Mouse (Mus musculus): ENCODE data around the gene Olfr180. TPM values are rescaled to one million over a fixed set of nuclear protein-coding genes. Genes with fewer than 3 reads are reported as not detected.

The Olfr180 gene
- not detected for polyA plus RNA-seq (2014; fragmentation: Illumina TruSeq; extraction: RNeasy Lipid Tissue Mini Kit (QIAGEN cat#74804); ENCODE audit: low read depth, low replicate concordance)

DNA sequence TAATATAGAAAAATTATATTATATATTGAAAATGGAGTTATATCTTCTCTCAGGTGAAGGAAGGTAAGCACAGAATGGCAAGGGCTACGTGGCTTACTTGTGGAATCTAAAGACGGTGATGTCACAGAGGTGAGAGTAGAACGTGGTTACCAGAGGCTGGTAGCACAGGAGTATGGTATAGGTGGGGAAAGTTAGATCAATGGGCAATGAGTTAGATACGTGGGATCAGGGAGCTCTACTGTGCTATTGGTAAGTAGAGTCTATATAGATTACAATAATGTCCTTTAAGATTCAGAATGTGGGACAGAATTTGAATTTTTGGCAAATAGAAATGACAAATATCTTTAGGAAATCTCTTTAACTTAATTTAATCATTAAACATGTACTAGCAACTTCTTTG is at the start of gene Olfr180:
Gene Olfr180 (minus strand): TSS at position 101 of the 400 bp plus-strand sequence.

DNA sequence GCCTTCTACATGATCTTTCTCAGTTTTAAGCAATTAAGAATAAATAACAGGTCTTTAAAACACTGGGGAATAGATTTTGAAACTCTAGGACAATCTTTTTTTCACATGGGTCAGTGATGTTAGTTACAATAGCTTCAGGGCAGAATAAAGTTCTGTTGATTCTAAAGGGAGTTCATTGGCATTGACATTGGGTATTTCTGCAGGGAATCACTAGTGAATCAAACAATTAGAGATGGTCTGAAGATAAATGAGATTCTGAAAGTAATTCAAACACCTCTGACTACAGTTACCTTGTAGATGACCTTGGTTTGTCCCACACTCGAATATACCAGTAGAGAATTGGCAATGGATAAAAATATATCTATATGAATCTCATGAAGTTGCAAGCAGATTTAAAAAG is 537 bp downstream of the Olfr180 start, which contains the start of gene Olfr181:
Gene Olfr181 (minus strand): TSS at position 101 of the 400 bp plus-strand sequence.

DNA sequence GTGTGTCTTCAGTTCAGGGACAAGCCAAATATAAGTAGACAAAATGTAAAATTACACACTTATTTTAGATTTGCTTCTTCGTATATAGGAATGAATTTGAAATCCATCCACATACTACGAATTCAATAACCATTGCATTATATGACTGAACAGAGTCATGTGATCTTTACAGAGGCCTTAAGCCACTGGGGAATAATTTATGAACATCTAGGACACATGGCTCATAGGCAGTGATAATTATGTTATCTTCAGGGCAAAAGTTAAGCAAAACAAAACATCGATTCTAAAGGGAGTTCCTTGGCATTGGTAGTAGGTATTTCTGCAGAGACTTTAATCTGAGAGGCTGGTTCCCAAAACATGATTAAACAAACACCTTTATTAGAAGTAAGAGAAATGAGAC is 37.2 kb downstream of the Olfr180 start, which contains the start of gene Olfr178:
Gene Olfr178 (minus strand): TSS at position 101 of the 400 bp plus-strand sequence.

DNA sequence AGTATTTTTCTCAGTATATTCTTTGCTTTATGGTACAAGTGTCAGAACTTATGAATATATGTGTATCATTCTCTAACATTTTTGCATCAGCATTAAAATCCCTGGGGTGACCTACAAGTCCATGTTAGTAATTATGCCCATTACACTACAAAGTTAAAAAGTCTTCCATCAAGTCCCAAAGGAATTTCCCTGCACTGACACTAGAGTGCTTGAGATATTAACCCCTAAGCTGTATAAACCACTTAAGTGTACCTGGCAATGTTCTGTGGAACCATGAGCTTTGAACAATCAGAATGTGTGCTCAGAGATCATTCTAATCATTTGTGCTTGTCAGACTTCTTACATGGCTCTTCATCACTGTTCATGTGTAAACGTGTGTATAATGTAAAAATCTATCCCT is 54.5 kb downstream of the Olfr180 start, which contains the start of gene Olfr177:
Gene Olfr177 (minus strand): TSS at position 101 of the 400 bp plus-strand sequence.

Other genes with a start within 250 kb of the Olfr180 start
- not detected for gene Gpr15, start 210.3 kb downstream of the Olfr180 start, polyA plus RNA-seq (2014; fragmentation: Illumina TruSeq; extraction: RNeasy Lipid Tissue Mini Kit (QIAGEN cat#74804); ENCODE audit: low read depth, low replicate concordance)
- 79.7 TPM for gene Cldnd1, start 201.5 kb downstream of the Olfr180 start, polyA plus RNA-seq (2014; fragmentation: Illumina TruSeq; extraction: RNeasy Lipid Tissue Mini Kit (QIAGEN cat#74804); ENCODE audit: low read depth, low replicate concordance)
- gene Olfr172, start 166.2 kb downstream of the Olfr180 start, polyA plus RNA-seq (2014; fragmentation: Illumina TruSeq; extraction: RNeasy Lipid Tissue Mini Kit (QIAGEN cat#74804); ENCODE audit: low read depth, low replicate concordance): not detected
- gene Olfr173, start 129.1 kb downstream of the Olfr180 start, polyA plus RNA-seq (2014; fragmentation: Illumina TruSeq; extraction: RNeasy Lipid Tissue Mini Kit (QIAGEN cat#74804); ENCODE audit: low read depth, low replicate concordance): not detected
- not detected for gene Olfr175-ps1, start 102.6 kb downstream of the Olfr180 start, polyA plus RNA-seq (2014; fragmentation: Illumina TruSeq; extraction: RNeasy Lipid Tissue Mini Kit (QIAGEN cat#74804); ENCODE audit: low read depth, low replicate concordance)
- gene Olfr177, start 54.6 kb downstream of the Olfr180 start, polyA plus RNA-seq (2014; fragmentation: Illumina TruSeq; extraction: RNeasy Lipid Tissue Mini Kit (QIAGEN cat#74804); ENCODE audit: low read depth, low replicate concordance): not detected
- gene Olfr178, start 37.3 kb downstream of the Olfr180 start, polyA plus RNA-seq (2014; fragmentation: Illumina TruSeq; extraction: RNeasy Lipid Tissue Mini Kit (QIAGEN cat#74804); ENCODE audit: low read depth, low replicate concordance): not detected
- gene Olfr181, start 637 bp downstream of the Olfr180 start, polyA plus RNA-seq (2014; fragmentation: Illumina TruSeq; extraction: RNeasy Lipid Tissue Mini Kit (QIAGEN cat#74804); ENCODE audit: low read depth, low replicate concordance): not detected
- not detected for gene Olfr183, start 66.0 kb upstream of the Olfr180 start, polyA plus RNA-seq (2014; fragmentation: Illumina TruSeq; extraction: RNeasy Lipid Tissue Mini Kit (QIAGEN cat#74804); ENCODE audit: low read depth, low replicate concordance)
- gene Olfr186, start 100.9 kb upstream of the Olfr180 start, polyA plus RNA-seq (2014; fragmentation: Illumina TruSeq; extraction: RNeasy Lipid Tissue Mini Kit (QIAGEN cat#74804); ENCODE audit: low read depth, low replicate concordance): not detected
- gene Olfr187, start 110.4 kb upstream of the Olfr180 start, polyA plus RNA-seq (2014; fragmentation: Illumina TruSeq; extraction: RNeasy Lipid Tissue Mini Kit (QIAGEN cat#74804); ENCODE audit: low read depth, low replicate concordance): not detected
- gene Olfr190, start 148.6 kb upstream of the Olfr180 start, polyA plus RNA-seq (2014; fragmentation: Illumina TruSeq; extraction: RNeasy Lipid Tissue Mini Kit (QIAGEN cat#74804); ENCODE audit: low read depth, low replicate concordance): not detected
- gene Olfr191, start 160.4 kb upstream of the Olfr180 start, polyA plus RNA-seq (2014; fragmentation: Illumina TruSeq; extraction: RNeasy Lipid Tissue Mini Kit (QIAGEN cat#74804); ENCODE audit: low read depth, low replicate concordance): not detected
- not detected for gene Olfr193, start 182.5 kb upstream of the Olfr180 start, polyA plus RNA-seq (2014; fragmentation: Illumina TruSeq; extraction: RNeasy Lipid Tissue Mini Kit (QIAGEN cat#74804); ENCODE audit: low read depth, low replicate concordance)
- gene Olfr194, start 191.7 kb upstream of the Olfr180 start, polyA plus RNA-seq (2014; fragmentation: Illumina TruSeq; extraction: RNeasy Lipid Tissue Mini Kit (QIAGEN cat#74804); ENCODE audit: low read depth, low replicate concordance): not detected
- 0.49 TPM for gene Olfr195, start 217.7 kb upstream of the Olfr180 start, polyA plus RNA-seq (2014; fragmentation: Illumina TruSeq; extraction: RNeasy Lipid Tissue Mini Kit (QIAGEN cat#74804); ENCODE audit: low read depth, low replicate concordance)
- not detected for gene Olfr196, start 241.1 kb upstream of the Olfr180 start, polyA plus RNA-seq (2014; fragmentation: Illumina TruSeq; extraction: RNeasy Lipid Tissue Mini Kit (QIAGEN cat#74804); ENCODE audit: low read depth, low replicate concordance)

All from kidney, adult 10 weeks (tissue).